In the genomic region with DNA sequence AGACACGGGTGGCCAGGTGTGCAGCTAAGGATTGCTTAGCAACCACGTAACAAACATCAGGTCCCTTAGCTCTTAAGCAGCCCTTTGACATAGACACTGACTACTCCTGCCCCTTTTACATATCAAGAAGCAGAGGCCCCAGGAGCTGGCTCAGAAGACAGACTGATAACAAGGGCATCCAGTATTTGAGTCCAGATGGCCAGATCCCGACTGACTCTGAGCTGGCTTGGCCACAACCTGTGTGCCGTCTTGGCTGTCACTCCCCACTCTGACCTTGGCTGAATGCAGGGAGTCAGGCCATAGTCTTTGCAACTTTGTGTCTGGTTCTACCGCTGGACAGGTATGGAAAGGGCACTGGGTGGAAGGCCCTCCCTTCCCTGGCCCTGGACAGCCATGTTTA, we compare ENCODE assay signal across 13 mouse cellular contexts. TPM values are rescaled to one million over a fixed set of nuclear protein-coding genes. Genes with fewer than 3 reads are reported as not detected.
DNase-seq lines count a peak whose midpoint lies in the region; ATAC-seq lines count a peak whose summit lies in the region.
"Had no signal": no experiment of that assay in that cellular context is flagged by ENCODE, and none has a peak within 500 bp of the region (broad histone marks: within the 10 kb centered on the region; RNA-seq: fewer than 3 reads in every experiment).

No protein-coding gene starts in this region.

- no peak for ATAC-seq in CD4-positive, CD25-positive, alpha-beta regulatory T cell, adult 4 months
- 0 out of 2 replicates have a peak, but pooled peaks have one; percentile 7 for ATAC-seq in monocyte, adult 5-6 weeks (replicated peaks; ENCODE audit: insufficient number of reproducible peaks, low FRiP score, low TSS enrichment, poor library complexity, severe bottlenecking)
- ATAC-seq: activated CD4-positive, CD25-positive, alpha-beta regulatory T cell, adult 4 months had no signal

- DNase-seq in CD4-positive, CD25-positive, alpha-beta regulatory T cell, adult 2 months (ENCODE audit: low read depth, low spot score), result peak; percentile 35
- peak; percentile 29 for DNase-seq in ovary, postnatal 36 days (ENCODE audit: low spot score)
- DNase-seq in ovary, postnatal 10 days (ENCODE audit: low spot score), result no peak
- peak; percentile 52 to 63 for DNase-seq in cerebellum, postnatal 10 days
- DNase-seq in yolk sac, embryonic 10.5 days (ENCODE audit: low spot score), result no peak
- no peak for DNase-seq in urinary bladder, adult 2 months (ENCODE audit: low spot score)
- DNase-seq: kidney, adult 8-10 months; lung, postnatal 10 days; midbrain, embryonic 14.5 days; thymus, adult 18-20 months had no signal

RNA-seq across cellular contexts. Expression of gene Zc3hc1, which starts 34.7 kb away (rescaled TPM):
- 10 to 100 TPM; 47.5 to 63.3 TPM for polyA plus RNA-seq in CD4-positive, CD25-positive, alpha-beta regulatory T cell, adult 4 months (2017; shearing (Covaris generic))
- total RNA-seq in monocyte, adult 5-6 weeks (2017), result 19.6 to 33.1 TPM (median 20.4 TPM) in 3 replicates
- 13.9 and 14.7 TPM in 2 replicates for polyA plus RNA-seq in urinary bladder, adult 2 months (2012; rRNA removed)

RNA-seq across cellular contexts. Expression of gene Klhdc10, which starts 45.5 kb away (rescaled TPM):
- 1 to 10 TPM; 2.4 to 3.4 TPM for polyA plus RNA-seq in CD4-positive, CD25-positive, alpha-beta regulatory T cell, adult 4 months (2017; shearing (Covaris generic))
- total RNA-seq in monocyte, adult 5-6 weeks (2017), result 18.1 to 20.3 TPM (median 19.7 TPM) in 3 replicates
- 22.8 and 23.3 TPM in 2 replicates for polyA plus RNA-seq in urinary bladder, adult 2 months (2012; rRNA removed)

RNA-seq across cellular contexts. Expression of gene Ube2h, which starts 51.8 kb away (rescaled TPM):
- 100 to 1,000 TPM; 145 to 167 TPM for polyA plus RNA-seq in CD4-positive, CD25-positive, alpha-beta regulatory T cell, adult 4 months (2017; shearing (Covaris generic))
- 61.3 to 87.8 TPM (median 69.4 TPM) in 3 replicates for total RNA-seq in monocyte, adult 5-6 weeks (2017)
- 94.6 and 103 TPM in 2 replicates for polyA plus RNA-seq in urinary bladder, adult 2 months (2012; rRNA removed)

Comparison
In these comparisons a context has a peak if more than half of its experiments do, and no peak if none do; other contexts are left out.
1. DNase-seq: peak in CD4-positive, CD25-positive, alpha-beta regulatory T cell, adult 2 months (single experiment), ovary, postnatal 36 days (single experiment) and cerebellum, postnatal 10 days (2 of 2); none in ovary, postnatal 10 days (single experiment), yolk sac, embryonic 10.5 days (single experiment) and urinary bladder, adult 2 months (single experiment).